Comparison of ENCODE assay signal across 24 mouse cellular contexts in the genomic region with DNA sequence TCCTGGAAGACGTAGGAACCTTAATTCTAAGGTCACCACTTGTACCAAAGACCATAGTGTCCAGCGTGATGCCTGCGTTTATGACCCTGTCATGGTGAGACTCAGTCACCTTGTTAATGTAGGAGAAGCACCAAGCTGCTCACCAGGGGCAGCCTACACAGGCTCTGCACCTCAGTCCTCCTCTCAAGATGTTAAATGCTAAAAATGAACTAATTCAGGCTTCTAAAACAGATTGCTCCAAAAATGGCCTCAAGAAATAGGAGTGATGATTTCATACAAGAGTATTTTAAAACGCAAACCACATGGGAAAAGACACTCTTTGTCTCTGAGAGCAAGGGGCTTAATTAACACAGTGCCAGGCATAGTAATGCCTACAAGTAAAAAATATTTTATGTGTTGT.
"Had no signal": no experiment of that assay in that cellular context is flagged by ENCODE, and none has a peak within 500 bp of the region (broad histone marks: within the 10 kb centered on the region; RNA-seq: fewer than 3 reads in every experiment).

No protein-coding gene starts in this region.

- H3K4me2 ChIP-seq: heart, embryonic 13.5 days; heart, embryonic 15.5 days; hindbrain, embryonic 13.5 days; hindbrain, embryonic 15.5 days; limb, embryonic 12.5 days; liver, embryonic 11.5 days; liver, embryonic 13.5 days; liver, embryonic 15.5 days had no signal

- H3K4me3 ChIP-seq: heart, embryonic 10.5 days; heart, embryonic 13.5 days; heart, embryonic 15.5 days; hindbrain, embryonic 13.5 days; hindbrain, embryonic 15.5 days; limb, embryonic 10.5 days; limb, embryonic 12.5 days; liver, embryonic 13.5 days; liver, embryonic 15.5 days had no signal

- ATAC-seq: hindbrain, postnatal 0 days; intestine, embryonic 16.5 days had no signal

- H3K27ac ChIP-seq: heart, embryonic 10.5 days; heart, embryonic 13.5 days; heart, embryonic 15.5 days; hindbrain, embryonic 13.5 days; hindbrain, embryonic 15.5 days; hindbrain, postnatal 0 days; limb, embryonic 10.5 days; limb, embryonic 12.5 days; liver, embryonic 13.5 days; liver, embryonic 15.5 days had no signal

- H3K36me3 ChIP-seq: heart, embryonic 10.5 days; heart, embryonic 13.5 days; heart, embryonic 15.5 days; hindbrain, embryonic 13.5 days; hindbrain, embryonic 15.5 days; limb, embryonic 10.5 days; limb, embryonic 12.5 days; liver, embryonic 13.5 days; liver, embryonic 15.5 days had no signal

- H3K9ac ChIP-seq: heart, embryonic 13.5 days; heart, embryonic 15.5 days; hindbrain, embryonic 13.5 days; hindbrain, embryonic 15.5 days; limb, embryonic 12.5 days; liver, embryonic 13.5 days; liver, embryonic 15.5 days had no signal

- H3K9me3 ChIP-seq: heart, embryonic 10.5 days; heart, embryonic 13.5 days; heart, embryonic 15.5 days; hindbrain, embryonic 13.5 days; hindbrain, embryonic 15.5 days; limb, embryonic 10.5 days; limb, embryonic 12.5 days; liver, embryonic 13.5 days; liver, embryonic 15.5 days had no signal

- DNase-seq: gastrocnemius, postnatal 14 days; gastrocnemius, postnatal 36 days; heart, adult 18-20 months; heart, postnatal 14 days; heart, postnatal 36 days; kidney, adult 11 months; kidney, adult 2 months; kidney, adult 9 months; kidney, postnatal 10 days; kidney, postnatal 25 days; kidney, postnatal 4 days; liver; liver, embryonic 13.5 days had no signal

- H3K4me1 ChIP-seq: heart, embryonic 15.5 days; hindbrain, embryonic 13.5 days; hindbrain, embryonic 15.5 days; limb, embryonic 10.5 days; limb, embryonic 12.5 days; liver, embryonic 13.5 days; liver, embryonic 15.5 days had no signal

- H3K27me3 ChIP-seq: heart, embryonic 13.5 days; heart, embryonic 15.5 days; hindbrain, embryonic 13.5 days; hindbrain, embryonic 15.5 days; limb, embryonic 12.5 days; liver, embryonic 13.5 days; liver, embryonic 15.5 days had no signal
